Mouse (Mus musculus) stomach, embryonic 15.5 days (tissue): ENCODE results near the gene Angel1. TPM values are rescaled to one million over a fixed set of nuclear protein-coding genes. Genes with fewer than 3 reads are reported as not detected.
A peak's percentile ranks its signal among the peaks of the same experiment; 100 is the strongest.

Source experiments
- ATAC-seq: fragments of 200-750 bp; cut with Nextera tagmentation; 2 replicates; pipeline ENCODE4 v1.8.0; 2017; ENCODE audit warnings: low read depth, moderate number of reproducible peaks, moderate TSS enrichment; ENCODE audit not compliant: insufficient read depth, low FRiP score
- H3K27ac ChIP-seq: fragments of 300-500 bp; sonication (generic); 2 replicates; pipeline ENCODE4 v1.5.1; 2015; ENCODE audit warnings: mild to moderate bottlenecking, inconsistent platforms
- H3K27me3 ChIP-seq: fragments of 300-500 bp; sonication (generic); replicated peaks from 2 replicates; pipeline ENCODE4 v1.6.1; 2015; ENCODE audit warnings: inconsistent platforms
- H3K36me3 ChIP-seq: fragments of 300-500 bp; sonication (generic); 2 replicates; pipeline ENCODE4 v1.6.1; 2015; ENCODE audit warnings: inconsistent platforms
- H3K4me1 ChIP-seq: fragments of 300-500 bp; sonication (generic); 2 replicates; pipeline ENCODE4 v1.6.1; 2015; ENCODE audit warnings: inconsistent platforms
- H3K4me2 ChIP-seq: fragments of 300-500 bp; sonication (generic); 2 replicates; pipeline ENCODE4 v1.6.1; 2015; ENCODE audit warnings: mild to moderate bottlenecking, inconsistent platforms
- H3K4me3 ChIP-seq: fragments of 300-500 bp; sonication (generic); replicated peaks from 2 replicates; pipeline ENCODE4 v1.5.1; 2015; ENCODE audit warnings: inconsistent platforms
- H3K9ac ChIP-seq: fragments of 300-500 bp; sonication (generic); 2 replicates; pipeline ENCODE4 v1.6.1; 2015; ENCODE audit warnings: inconsistent platforms
- H3K9me3 ChIP-seq: fragments of 300-500 bp; sonication (generic); 2 replicates; pipeline ENCODE4 v1.6.1; 2016; ENCODE audit warnings: inconsistent platforms
- WGBS: fragments of 180-500 bp; shearing (Covaris S2); methylation state at CpG from one replicate; pipeline ENCODE4 v1.1.7; 2015; 5-methylcytosine and 5-hydroxymethylcytosine counted together
- polyA plus RNA-seq: library from polyadenylated mRNA; unstranded; fragments of >200 nt; fragmentation: Nextera tagmentation; extraction: Ambion mirVana; gene quantifications from 2 replicates; pipeline ENCODE4 v1.2.1, GENCODE M21; 2015

Angel1 gene
- polyA plus RNA-seq, 1 experiment from 2014 or later = 7.1 TPM

- H3K9me3 ChIP-seq = no peaks in the 10 kb centered on the region
- ATAC-seq = no peak
- WGBS = 73% methylated on average over 13 of the region's 13 CpGs
- no peaks in the 10 kb centered on the region for H3K4me1 ChIP-seq
- H3K9ac ChIP-seq = no peak overlapping the region
- H3K27me3 ChIP-seq = no peaks in the 10 kb centered on the region
- H3K36me3 ChIP-seq = no peaks in the 10 kb centered on the region
- no peak overlapping the region for H3K4me2 ChIP-seq
- H3K4me3 ChIP-seq = no peak overlapping the region
- H3K27ac ChIP-seq = no peak overlapping the region
These were observed 34.8 kb upstream of the Angel1 start for GRCm38 (mm10) chr12:86761036-86761435.

DNA sequence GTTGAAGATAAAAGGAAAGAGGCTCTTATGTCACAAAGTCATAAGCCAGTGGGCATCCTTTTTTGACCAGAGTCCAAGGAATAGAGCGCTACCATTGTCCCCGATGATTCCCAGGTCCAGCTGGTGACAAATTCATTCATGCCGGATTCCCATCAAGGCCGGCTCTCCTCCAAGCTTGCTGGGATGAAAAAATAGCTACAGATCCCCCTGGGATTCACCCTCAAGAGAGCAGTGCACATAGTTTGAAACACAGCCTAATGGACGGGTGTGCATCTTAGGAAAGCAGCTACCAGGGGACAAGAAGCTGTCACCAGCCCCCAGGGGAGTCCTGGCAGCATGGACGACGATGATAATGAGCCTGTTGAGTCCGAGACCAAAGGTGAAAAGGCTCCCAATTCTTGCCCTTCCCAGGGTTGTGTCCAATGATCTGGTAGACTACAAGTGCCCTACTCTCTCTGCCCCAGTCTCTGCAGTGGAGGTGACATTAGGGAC is 8.1 kb upstream of the Angel1 start, which contains the start of gene Lrrc74a:
Gene Lrrc74a, plus strand, starts transcription at position 51 of the 492 bp plus-strand sequence.
- H3K36me3 ChIP-seq = no peaks in the 10 kb centered on the region
- no peak within 1 kb of the TSS for H3K4me3 ChIP-seq
- no peak within 1 kb of the TSS for H3K9ac ChIP-seq
- no peaks in the 10 kb centered on the region for H3K27me3 ChIP-seq
- no peaks in the 10 kb centered on the region for H3K4me1 ChIP-seq
- 84% methylated on average over 8 of the region's 8 CpGs for WGBS
- no peak within 1 kb of the TSS for H3K27ac ChIP-seq
- H3K9me3 ChIP-seq = no peaks in the 10 kb centered on the region
- ATAC-seq = no peak
- no peak within 1 kb of the TSS for H3K4me2 ChIP-seq

DNA sequence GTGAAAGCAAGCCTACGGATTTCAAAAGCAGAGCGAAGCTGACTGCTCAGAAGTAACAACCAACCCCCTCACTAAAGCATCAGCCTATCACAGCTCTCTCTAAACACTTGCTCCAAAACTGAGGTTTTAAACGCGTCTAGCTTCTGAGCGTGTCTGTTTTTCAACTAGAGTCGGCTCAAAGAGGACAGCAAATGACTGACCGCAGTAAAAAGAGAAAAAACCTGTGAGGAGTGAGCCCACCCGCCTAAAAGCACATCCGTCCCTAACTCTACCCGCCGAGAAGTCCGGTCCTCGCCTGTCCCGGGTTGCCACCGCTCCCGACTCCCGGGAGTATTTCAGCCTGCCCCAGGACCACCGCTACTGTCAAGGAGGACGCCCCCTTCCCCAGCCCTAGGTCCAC is 554 bp downstream of the Angel1 start:
- 0% methylated on average over 19 of the region's 19 CpGs for WGBS
- H3K4me1 ChIP-seq = no peaks in the 10 kb centered on the region
- H3K9me3 ChIP-seq = no peaks in the 10 kb centered on the region
- no peaks in the 10 kb centered on the region for H3K36me3 ChIP-seq
- peak overlapping the region; percentile 70 for H3K4me3 ChIP-seq
- no peak; the same call in 1 of the 2 replicates for ATAC-seq
- peak overlapping the region; percentile 98 for H3K4me2 ChIP-seq
- H3K27me3 ChIP-seq = no peaks in the 10 kb centered on the region
- H3K9ac ChIP-seq = peak overlapping the region; percentile 60; the same call in 1 of the 2 replicates
- peak overlapping the region; percentile 48; the same call in 1 of the 2 replicates for H3K27ac ChIP-seq

GRCm38 (mm10) chr12:86724300-86724699 is 2.0 kb downstream of the Angel1 start:
- Histone ChIP-seq H3K9ac (no peak overlapping the region), H3K27me3 (no peaks in the 10 kb centered on the region), H3K4me2 (no peak overlapping the region), H3K4me1 (no peaks in the 10 kb centered on the region), H3K36me3 (no peaks in the 10 kb centered on the region), H3K27ac (no peak overlapping the region), H3K9me3 (no peaks in the 10 kb centered on the region), H3K4me3 (no peak overlapping the region)
- ATAC-seq = no peak
- 88% methylated on average over 2 of the region's 2 CpGs for WGBS

DNA sequence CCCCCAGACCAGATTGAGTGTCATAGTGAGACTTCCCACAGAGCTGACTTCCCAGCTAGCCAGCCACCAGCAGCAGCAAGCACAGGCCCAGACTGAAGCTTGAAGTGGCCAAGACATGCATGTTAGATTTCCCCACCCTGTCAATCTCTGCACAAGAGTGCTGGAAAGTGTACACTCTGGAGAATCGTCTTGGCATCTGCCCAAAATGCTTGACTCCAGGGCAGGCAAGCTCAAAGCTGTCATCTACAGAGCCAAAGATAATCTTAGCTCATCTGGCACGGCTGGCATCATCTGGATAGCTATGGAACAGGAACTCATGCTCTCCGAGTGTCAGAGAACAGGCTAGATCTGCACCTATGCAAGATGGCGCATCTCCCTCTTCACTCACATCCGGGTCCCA is 4.8 kb downstream of the Angel1 start:
- Histone ChIP-seq H3K9ac (no peak overlapping the region), H3K27ac (no peak overlapping the region), H3K27me3 (no peaks in the 10 kb centered on the region), H3K4me2 (no peak overlapping the region), H3K4me1 (no peaks in the 10 kb centered on the region), H3K9me3 (no peaks in the 10 kb centered on the region), H3K36me3 (no peaks in the 10 kb centered on the region), H3K4me3 (no peak overlapping the region)
- 79% methylated on average over 5 of the region's 5 CpGs for WGBS
- no peak for ATAC-seq

DNA sequence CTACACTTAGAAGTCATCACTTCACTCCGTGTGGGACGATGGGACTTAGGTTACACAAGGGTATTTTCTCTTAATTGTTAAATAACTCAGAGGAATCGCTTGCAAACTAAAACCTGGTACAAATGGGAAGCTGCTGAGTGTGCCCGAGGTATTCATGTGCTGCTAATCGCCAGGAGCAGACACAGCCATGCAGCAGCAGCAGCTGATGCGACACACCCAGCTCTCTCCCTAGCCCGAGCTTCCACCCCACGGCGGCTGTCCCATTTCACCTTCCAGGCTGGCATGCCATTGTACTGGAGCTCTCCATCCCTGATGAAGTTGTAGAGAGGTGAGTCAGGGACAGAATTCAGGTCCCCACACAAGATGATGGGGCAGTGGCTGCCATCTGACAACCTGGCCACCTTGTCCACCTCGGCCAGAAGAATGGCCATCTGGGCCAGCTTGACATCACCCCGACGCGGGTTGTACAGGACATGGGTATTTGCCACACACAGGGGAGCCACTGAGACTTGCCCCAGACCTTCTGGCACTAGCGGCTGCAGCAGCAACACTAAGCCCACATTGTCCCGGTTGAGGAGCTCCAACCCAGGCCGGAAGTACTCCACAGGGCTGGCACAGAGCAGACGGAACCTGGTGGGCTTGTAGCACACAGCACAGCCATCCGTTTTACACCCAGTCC is 6.2 kb downstream of the Angel1 start:
- Histone ChIP-seq H3K9me3 (no peaks in the 10 kb centered on the region), H3K27ac (no peak overlapping the region), H3K4me3 (no peak overlapping the region), H3K4me2 (no peak overlapping the region), H3K4me1 (no peaks in the 10 kb centered on the region), H3K36me3 (no peaks in the 10 kb centered on the region), H3K9ac (no peak overlapping the region), H3K27me3 (no peaks in the 10 kb centered on the region)
- no peak for ATAC-seq
- WGBS = 85% methylated on average over 18 of the region's 18 CpGs

GRCm38 (mm10) chr12:86716962-86717361 is 9.3 kb downstream of the Angel1 start:
- Histone ChIP-seq H3K4me1 (no peaks in the 10 kb centered on the region), H3K4me2 (no peak overlapping the region), H3K4me3 (no peak overlapping the region), H3K36me3 (no peaks in the 10 kb centered on the region), H3K27ac (no peak overlapping the region), H3K9ac (no peak overlapping the region), H3K27me3 (no peaks in the 10 kb centered on the region), H3K9me3 (no peaks in the 10 kb centered on the region)
- ATAC-seq = no peak
- 87% methylated on average over 11 of the region's 11 CpGs for WGBS

DNA sequence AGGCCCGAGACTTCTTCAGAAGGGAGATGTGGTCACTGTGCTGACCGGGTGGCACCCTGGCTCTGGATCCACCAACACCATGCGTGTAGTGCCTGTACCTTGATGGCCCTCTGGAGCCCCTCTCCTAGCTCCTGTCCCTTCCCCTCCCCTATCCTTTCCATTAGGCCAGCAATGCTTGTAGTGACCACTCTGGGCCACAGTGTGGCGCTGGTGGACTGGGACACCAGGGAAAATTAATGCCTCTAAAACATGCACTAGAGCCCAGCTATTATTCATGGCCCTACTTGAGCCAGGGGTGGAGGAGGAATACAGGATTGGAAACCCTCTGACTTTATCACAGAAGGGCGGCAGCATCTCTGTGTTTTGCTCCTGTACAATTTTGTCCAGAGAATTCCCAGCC is 10.9 kb downstream of the Angel1 start:
- Histone ChIP-seq H3K27me3 (no peaks in the 10 kb centered on the region), H3K9ac (no peak overlapping the region), H3K9me3 (no peaks in the 10 kb centered on the region), H3K36me3 (no peaks in the 10 kb centered on the region), H3K4me2 (no peak overlapping the region), H3K4me3 (no peak overlapping the region), H3K27ac (no peak overlapping the region), H3K4me1 (no peaks in the 10 kb centered on the region)
- WGBS = 56% methylated on average over 5 of the region's 5 CpGs
- ATAC-seq = no peak

GRCm38 (mm10) chr12:86714026-86714425 is 12.2 kb downstream of the Angel1 start:
- no peak overlapping the region for H3K4me2 ChIP-seq
- no peaks in the 10 kb centered on the region for H3K36me3 ChIP-seq
- ATAC-seq = no peak
- H3K9ac ChIP-seq = no peak overlapping the region
- no peak overlapping the region for H3K27ac ChIP-seq
- H3K9me3 ChIP-seq = no peaks in the 10 kb centered on the region
- H3K4me1 ChIP-seq = no peaks in the 10 kb centered on the region
- WGBS = 55% methylated on average over 5 of the region's 5 CpGs
- no peak overlapping the region for H3K4me3 ChIP-seq
- H3K27me3 ChIP-seq = no peaks in the 10 kb centered on the region

DNA sequence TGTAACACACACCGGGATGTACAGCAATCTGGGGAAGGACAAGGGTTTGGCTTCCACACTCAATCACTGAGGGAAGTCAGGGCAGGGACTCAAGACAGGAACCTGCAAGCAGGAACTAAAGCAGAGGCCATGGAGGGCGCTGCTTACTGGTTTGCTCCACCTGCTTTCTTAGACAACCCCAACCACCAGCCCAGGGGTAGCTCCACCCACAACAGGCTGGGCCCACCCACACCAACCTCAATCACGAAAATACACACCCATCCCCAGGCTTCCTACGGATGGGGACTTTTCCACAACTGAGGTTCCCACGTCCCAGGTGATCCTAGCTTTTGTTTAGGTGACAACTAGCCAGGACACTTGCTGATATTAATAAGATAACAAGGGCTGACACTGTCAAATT is 20.4 kb downstream of the Angel1 start:
- ATAC-seq = no peak
- Histone ChIP-seq H3K27ac (no peak overlapping the region), H3K4me3 (no peak overlapping the region), H3K27me3 (no peaks in the 10 kb centered on the region), H3K36me3 (no peaks in the 10 kb centered on the region), H3K4me2 (no peak overlapping the region), H3K9me3 (no peaks in the 10 kb centered on the region), H3K4me1 (no peaks in the 10 kb centered on the region), H3K9ac (no peak overlapping the region)
- WGBS = 78% methylated on average over 5 of the region's 5 CpGs

DNA sequence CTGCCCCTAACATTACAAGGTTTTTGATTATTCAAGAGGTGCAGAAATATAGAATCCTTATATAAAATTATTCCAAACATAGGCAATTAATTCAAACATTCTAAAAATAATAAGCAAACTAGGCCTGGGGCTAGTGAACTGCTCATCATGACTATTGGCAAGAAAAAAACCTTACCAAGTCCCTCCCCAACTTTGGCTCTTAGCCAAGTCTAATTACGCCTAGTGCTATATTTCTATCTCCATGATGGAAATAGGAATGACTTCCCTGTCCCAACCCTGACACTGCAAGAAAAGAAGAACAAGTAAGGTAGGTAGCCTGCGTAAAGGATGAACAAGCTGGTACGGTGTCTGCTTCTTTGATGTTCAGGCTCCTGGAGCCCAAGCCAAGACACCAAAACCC is 23.6 kb downstream of the Angel1 start:
- no peaks in the 10 kb centered on the region for H3K36me3 ChIP-seq
- H3K27me3 ChIP-seq = no peaks in the 10 kb centered on the region
- ATAC-seq = no peak
- H3K4me2 ChIP-seq = no peak overlapping the region
- no peak overlapping the region for H3K27ac ChIP-seq
- H3K9me3 ChIP-seq = no peaks in the 10 kb centered on the region
- WGBS = 90% methylated on average over 3 of the region's 3 CpGs
- H3K4me3 ChIP-seq = no peak overlapping the region
- H3K4me1 ChIP-seq = no peaks in the 10 kb centered on the region
- no peak overlapping the region for H3K9ac ChIP-seq

GRCm38 (mm10) chr12:86701491-86701890 is 24.8 kb downstream of the Angel1 start:
- no peaks in the 10 kb centered on the region for H3K4me1 ChIP-seq
- H3K4me3 ChIP-seq = no peak overlapping the region
- WGBS = 84% methylated on average over 4 of the region's 4 CpGs
- no peaks in the 10 kb centered on the region for H3K9me3 ChIP-seq
- no peaks in the 10 kb centered on the region for H3K27me3 ChIP-seq
- ATAC-seq = no peak
- no peak overlapping the region for H3K4me2 ChIP-seq
- H3K36me3 ChIP-seq = no peaks in the 10 kb centered on the region
- no peak overlapping the region for H3K27ac ChIP-seq
- no peak overlapping the region for H3K9ac ChIP-seq

DNA sequence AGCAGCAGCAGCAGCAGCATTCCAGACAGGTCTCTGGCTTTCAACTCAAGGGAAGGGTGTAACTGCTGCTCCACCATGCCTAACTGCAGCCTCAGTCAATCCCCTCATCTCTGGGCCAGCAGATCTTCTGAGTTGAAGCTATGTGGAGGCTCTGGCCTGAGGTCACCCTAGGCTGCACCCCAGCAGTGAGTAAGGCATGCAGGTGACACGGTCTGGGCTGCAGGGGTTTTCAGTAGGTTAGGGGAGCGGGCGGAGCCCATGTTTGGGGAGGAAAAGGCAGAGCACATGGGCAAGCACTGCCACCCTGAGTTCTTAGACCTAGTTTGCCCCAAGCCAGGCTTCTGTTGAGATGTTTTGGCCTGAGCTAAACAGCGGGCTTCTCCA is 25.3 kb downstream of the Angel1 start:
- no peak overlapping the region for H3K27ac ChIP-seq
- no peak overlapping the region for H3K4me3 ChIP-seq
- 74% methylated on average over 4 of the region's 4 CpGs for WGBS
- H3K4me1 ChIP-seq = no peaks in the 10 kb centered on the region
- no peak overlapping the region for H3K9ac ChIP-seq
- no peaks in the 10 kb centered on the region for H3K36me3 ChIP-seq
- no peaks in the 10 kb centered on the region for H3K27me3 ChIP-seq
- no peak overlapping the region for H3K4me2 ChIP-seq
- H3K9me3 ChIP-seq = no peaks in the 10 kb centered on the region
- ATAC-seq = no peak
